Mouse (Mus musculus) adipocyte (in vitro differentiated cells): ENCODE measurements around the gene Rnf24.

ENCODE experiments used
- DNase-seq: peaks from one replicate; pipeline ENCODE4 v3.0.0-alpha.2; 2016; ENCODE audit warnings: low spot score

Rnf24 gene

DNA sequence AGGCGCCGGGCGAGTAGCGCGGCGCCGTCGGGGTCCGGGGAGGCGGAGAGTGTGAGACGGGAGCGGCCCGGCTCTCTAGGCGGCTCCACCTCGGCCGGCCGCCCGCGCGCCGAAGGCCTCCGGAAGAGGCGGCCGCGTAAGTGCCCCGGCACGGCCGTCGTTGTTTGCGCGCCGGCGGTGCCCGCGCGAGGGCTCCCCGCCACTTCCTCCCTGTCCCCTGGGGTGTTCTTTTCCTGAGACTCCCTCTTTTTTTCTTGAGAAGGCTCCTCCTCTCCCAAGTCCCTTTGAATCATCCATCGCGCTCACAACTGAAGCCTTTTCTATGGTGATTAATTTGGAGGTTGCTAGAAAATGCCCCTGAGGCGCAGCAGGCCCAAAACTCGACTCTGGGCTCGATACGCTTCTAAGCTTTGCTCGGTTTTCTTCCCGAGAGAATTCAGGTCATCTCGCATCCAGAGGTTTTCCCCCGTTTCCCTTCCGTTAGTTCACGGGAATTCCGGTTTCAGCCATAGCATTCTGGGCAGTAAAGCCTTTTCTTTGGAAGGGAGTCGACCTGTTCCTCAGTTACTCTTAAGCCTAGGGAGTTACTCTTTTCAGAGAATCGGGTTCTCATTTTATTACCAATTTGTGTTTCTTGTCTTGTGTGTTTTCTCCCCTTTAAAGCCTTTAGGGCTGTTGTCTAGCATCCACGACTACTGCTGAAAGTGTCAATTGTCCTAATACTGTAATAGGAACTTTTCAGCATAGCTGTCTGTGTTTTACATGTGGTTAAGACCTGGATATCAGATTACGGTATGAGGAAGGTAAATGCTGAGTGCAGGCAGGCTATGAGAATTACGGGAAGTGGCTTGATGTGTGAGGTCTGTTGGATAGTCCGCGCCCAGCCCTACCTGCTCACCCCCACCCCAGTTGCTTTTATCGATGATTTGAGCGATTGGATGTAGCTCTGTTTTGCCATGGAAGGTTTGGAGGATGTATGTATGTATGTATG lies 89.7 kb downstream of the Rnf24 start:
- peak; percentile 71 for DNase-seq

GRCm38 (mm10) chr2:131262213-131262672 lies 90.4 kb downstream of the Rnf24 start, which contains the start of gene Pank2:
Gene Pank2, plus strand, starts transcription at chr2:131262495.
- peak; percentile 98 for DNase-seq

DNA sequence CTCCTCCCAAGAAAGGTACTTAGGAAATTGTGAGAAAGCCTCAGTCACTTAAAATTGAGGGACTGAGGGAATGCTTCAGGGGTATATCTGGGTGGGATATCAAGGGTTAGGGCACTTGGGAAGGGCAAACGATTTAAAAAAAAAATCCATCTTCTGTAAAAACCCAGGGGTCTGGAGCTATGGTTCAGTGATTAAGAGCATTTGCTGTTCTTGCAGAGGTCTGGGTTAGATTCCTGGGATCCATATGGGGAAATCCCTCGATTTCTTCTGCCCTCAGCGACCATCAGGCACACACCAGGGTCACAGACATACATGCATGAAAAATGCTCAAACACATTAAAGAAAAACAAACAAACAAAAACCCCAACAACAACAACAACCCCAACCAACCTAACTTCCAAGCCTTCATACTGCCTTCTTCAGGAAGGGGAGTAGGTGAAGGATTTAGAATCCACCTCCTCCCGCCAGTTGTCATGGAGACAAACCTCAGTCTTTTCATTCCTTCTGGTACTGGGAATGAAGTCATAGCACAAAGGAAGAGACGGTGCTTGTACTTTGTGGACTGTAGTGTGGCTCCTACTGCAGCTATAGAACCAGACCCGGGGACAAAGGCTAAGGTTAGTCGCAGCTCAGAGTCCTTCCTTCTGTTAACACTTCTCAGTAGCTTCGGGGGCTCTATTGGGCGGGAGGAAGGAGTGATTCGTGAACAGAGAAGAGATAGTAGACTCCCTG lies 91.0 kb downstream of the Rnf24 start:
- DNase-seq, result no peak

DNA sequence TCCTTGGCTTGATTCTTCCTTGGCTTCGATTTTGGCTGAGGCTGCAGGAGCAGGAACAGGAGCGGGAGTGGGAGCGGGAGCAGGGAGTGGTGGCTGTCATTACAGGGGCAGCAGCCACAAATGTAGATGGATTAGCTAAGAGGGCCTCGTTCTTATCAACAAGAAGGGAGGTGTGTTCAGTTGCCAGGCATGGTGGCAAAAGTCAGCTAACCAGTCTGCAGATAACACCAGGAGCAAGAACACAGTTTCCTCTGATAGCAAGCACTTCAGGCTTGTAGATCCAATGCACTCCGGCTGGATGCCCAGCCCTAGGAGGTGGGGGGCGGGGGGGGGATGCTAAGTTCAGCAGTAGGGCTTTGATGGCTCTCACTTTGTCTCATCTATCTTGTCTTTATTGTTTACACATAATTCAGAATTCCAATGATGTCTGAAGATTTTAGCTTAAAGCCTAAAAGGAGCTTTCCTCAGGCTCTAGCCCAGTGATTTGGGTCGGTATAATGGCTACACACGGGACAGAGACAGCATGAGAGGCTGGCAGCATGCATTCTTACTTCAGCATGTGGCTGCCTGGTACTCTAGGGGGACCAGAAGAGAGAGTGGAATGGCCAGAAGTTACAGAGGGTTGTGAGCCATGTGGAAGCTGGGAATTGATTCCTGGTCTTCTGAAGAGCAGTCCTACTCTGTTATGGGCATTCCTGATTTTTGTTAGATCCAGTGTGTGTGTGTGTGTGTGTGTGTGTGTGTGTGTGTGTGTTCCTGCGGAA lies 92.0 kb downstream of the Rnf24 start:
- no peak for DNase-seq

DNA sequence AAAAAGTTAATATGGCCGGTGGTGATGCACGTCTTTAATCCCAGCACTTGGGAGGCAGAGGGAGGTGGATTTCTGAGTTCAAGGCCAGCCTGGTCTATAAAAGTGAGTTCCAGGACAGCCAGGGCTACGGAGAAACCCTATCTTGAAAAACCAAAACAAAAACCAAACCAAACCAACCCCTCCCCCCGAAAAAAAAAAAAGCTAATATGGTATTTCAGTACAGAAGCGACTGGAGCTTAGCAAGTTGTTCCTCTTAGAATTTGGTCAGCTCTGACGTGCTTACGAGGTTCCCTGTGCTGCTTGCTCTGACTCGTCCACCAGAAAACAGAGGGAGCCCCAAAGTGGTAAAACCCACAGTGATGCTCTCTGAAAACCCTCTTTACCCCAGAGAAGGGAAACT lies 94.0 kb downstream of the Rnf24 start:
- DNase-seq, result no peak

GRCm38 (mm10) chr2:131255738-131256137 lies 97.0 kb downstream of the Rnf24 start:
- DNase-seq, result no peak

GRCm38 (mm10) chr2:131254329-131254713 lies 98.4 kb downstream of the Rnf24 start:
- peak; percentile 67 for DNase-seq

DNA sequence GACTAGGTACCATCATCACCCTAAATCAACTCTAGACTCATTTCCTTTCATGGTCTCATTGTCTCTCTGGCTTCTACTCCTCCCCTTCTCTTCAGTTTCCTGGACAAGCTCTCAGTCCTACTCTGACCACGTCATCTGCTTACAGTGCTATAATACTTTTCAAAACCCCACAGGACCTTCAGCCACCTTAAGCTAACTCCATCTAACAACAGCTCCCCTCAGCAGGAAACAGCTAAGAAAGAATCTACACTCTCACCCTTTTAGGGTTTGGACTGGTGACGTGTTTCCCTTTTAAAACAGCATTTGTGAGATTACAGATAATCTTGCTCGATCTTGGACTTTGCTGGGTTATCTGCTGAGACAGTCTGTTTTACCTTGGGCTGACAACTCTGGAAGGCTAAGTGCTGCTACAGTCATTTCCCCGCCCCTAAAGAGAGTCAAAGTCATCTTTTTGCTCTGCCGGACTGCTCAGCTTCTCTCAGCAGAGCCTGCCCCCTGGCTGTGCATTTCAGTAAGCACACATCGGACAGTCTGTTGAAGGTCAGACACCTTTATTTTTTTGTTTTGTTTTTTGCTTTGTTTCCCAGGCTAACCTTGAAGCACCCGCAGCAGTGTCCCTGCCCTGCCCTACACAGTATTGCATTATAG lies 98.9 kb downstream of the Rnf24 start:
- peak; percentile 85 for DNase-seq
